Mouse (Mus musculus): ENCODE data around the gene Clec10a. TPM values are rescaled to one million over a fixed set of nuclear protein-coding genes. Genes with fewer than 3 reads are reported as not detected.

Gene Clec10a
- polyA plus RNA-seq, 1 experiment from 2014 or later, result 0.97 TPM

DNA sequence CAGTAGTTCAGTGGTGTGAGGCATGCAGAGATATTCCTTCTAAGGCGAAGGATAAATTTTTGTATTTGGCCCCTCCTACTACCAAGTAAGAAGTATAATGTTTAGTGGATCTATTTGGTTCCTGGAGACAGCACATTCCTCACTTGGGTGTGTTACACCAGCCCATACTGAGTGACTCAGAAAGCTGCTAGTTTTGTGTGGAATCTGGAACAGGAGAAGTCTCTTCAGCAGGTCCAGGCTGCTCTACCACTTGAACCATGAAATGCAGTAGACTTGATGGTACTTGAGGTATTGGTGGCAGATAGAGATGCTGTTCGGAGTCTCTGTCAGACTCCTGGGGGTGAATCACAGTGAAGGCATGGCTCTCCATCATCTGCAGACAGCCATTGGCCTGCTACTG is 54.7 kb downstream of the Clec10a start:
- Histone ChIP-seq H3K4me3 (ENCODE audit: low read depth, low read length) (no peak overlapping the region), H3K4me2 (ENCODE audit: low read length) (no peak overlapping the region), H3K4me1 (ENCODE audit: control insufficient read depth, insufficient read depth, low read length) (peaks cover 13% of the 10 kb centered on the region), H3K9ac (ENCODE audit: low read length) (no peak overlapping the region), H3K9me3 (replicated peaks; ENCODE audit: control insufficient read depth, low read length) (no peaks in the 10 kb centered on the region), H3K27me3 (replicated peaks; ENCODE audit: control insufficient read depth, insufficient read depth, low read length) (peaks cover 30% of the 10 kb centered on the region), H3K36me3 (ENCODE audit: control insufficient read depth, insufficient read depth, low read length) (peaks cover under 1% of the 10 kb centered on the region; the same call in 1 of the 2 replicates), H3K27ac (ENCODE audit: low read depth, low read length) (no peak overlapping the region)
- no peak for ATAC-seq
- no peak for DNase-seq (ENCODE audit: low spot score)
- WGBS, result 90% methylated on average over 2 of the region's 2 CpGs

- Histone ChIP-seq H3K27ac (ENCODE audit: low read depth, low read length) (no peak overlapping the region), H3K4me3 (ENCODE audit: low read depth, low read length) (no peak overlapping the region), H3K9me3 (replicated peaks; ENCODE audit: control insufficient read depth, low read length) (no peaks in the 10 kb centered on the region), H3K36me3 (ENCODE audit: control insufficient read depth, insufficient read depth, low read length) (peaks cover 11% of the 10 kb centered on the region), H3K4me2 (ENCODE audit: low read length) (no peak overlapping the region), H3K27me3 (replicated peaks; ENCODE audit: control insufficient read depth, insufficient read depth, low read length) (peaks cover 39% of the 10 kb centered on the region), H3K9ac (ENCODE audit: low read length) (no peak overlapping the region), H3K4me1 (ENCODE audit: control insufficient read depth, insufficient read depth, low read length) (peaks cover 13% of the 10 kb centered on the region)
- DNase-seq (ENCODE audit: low spot score), result no peak
- no peak for ATAC-seq
- WGBS, result 71% methylated on average over 6 of the region's 6 CpGs
Observed at GRCm38 (mm10) chr11:70211972-70212371, 56.0 kb downstream of the Clec10a start.

DNA sequence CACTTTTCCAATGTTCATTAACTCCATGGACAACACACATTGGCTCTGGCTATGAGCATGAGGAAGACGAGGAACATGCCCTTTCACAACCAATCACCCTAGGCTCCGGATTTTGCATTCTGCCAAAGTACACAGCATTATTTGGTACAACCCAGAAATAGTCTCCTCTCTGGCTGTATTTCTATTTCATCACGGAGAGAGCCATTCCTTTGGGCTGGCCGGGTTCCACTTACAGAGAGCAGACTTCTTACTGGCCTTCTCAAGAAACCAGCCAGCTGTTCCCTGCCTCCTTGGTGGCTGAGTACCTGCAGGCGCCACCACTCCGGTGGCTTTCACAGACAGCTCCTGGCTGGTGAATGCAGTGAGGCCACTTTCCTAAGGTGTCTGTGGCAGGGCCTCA is 56.4 kb downstream of the Clec10a start, which contains the start of gene Slc16a11:
Gene Slc16a11, plus strand, starts transcription at position 330 of the 400 bp plus-strand sequence.
- Histone ChIP-seq H3K27ac (ENCODE audit: low read depth, low read length) (no peak within 1 kb of the TSS), H3K27me3 (replicated peaks; ENCODE audit: control insufficient read depth, insufficient read depth, low read length) (peaks cover 39% of the 10 kb centered on the region), H3K4me2 (ENCODE audit: low read length) (peak within 1 kb of the TSS; percentile 55), H3K36me3 (ENCODE audit: control insufficient read depth, insufficient read depth, low read length) (peaks cover 16% of the 10 kb centered on the region), H3K4me1 (ENCODE audit: control insufficient read depth, insufficient read depth, low read length) (peaks cover 13% of the 10 kb centered on the region), H3K4me3 (ENCODE audit: low read depth, low read length) (no peak within 1 kb of the TSS), H3K9me3 (replicated peaks; ENCODE audit: control insufficient read depth, low read length) (no peaks in the 10 kb centered on the region), H3K9ac (ENCODE audit: low read length) (no peak within 1 kb of the TSS; the same call in 1 of the 2 replicates)
- DNase-seq (ENCODE audit: low spot score), result no peak
- no peak for ATAC-seq
- 58% methylated on average over 6 of the region's 6 CpGs for WGBS

- WGBS, result 7% methylated on average over 9 of the region's 9 CpGs
- peaks cover 39% of the 10 kb centered on the region for H3K27me3 ChIP-seq (replicated peaks; ENCODE audit: control insufficient read depth, insufficient read depth, low read length)
- DNase-seq (ENCODE audit: low spot score) (peak; percentile 85), ATAC-seq (no peak)
- H3K4me3 ChIP-seq (ENCODE audit: low read depth, low read length), result no peak overlapping the region
- H3K9me3 ChIP-seq (replicated peaks; ENCODE audit: control insufficient read depth, low read length), result no peaks in the 10 kb centered on the region
- no peak overlapping the region for H3K27ac ChIP-seq (ENCODE audit: low read depth, low read length)
- peaks cover 14% of the 10 kb centered on the region for H3K4me1 ChIP-seq (ENCODE audit: control insufficient read depth, insufficient read depth, low read length)
- no peak overlapping the region for H3K4me2 ChIP-seq (ENCODE audit: low read length)
- peaks cover 18% of the 10 kb centered on the region for H3K36me3 ChIP-seq (ENCODE audit: control insufficient read depth, insufficient read depth, low read length)
- H3K9ac ChIP-seq (ENCODE audit: low read length), result no peak overlapping the region
Observed at GRCm38 (mm10) chr11:70212896-70213295, 56.9 kb downstream of the Clec10a start.

DNA sequence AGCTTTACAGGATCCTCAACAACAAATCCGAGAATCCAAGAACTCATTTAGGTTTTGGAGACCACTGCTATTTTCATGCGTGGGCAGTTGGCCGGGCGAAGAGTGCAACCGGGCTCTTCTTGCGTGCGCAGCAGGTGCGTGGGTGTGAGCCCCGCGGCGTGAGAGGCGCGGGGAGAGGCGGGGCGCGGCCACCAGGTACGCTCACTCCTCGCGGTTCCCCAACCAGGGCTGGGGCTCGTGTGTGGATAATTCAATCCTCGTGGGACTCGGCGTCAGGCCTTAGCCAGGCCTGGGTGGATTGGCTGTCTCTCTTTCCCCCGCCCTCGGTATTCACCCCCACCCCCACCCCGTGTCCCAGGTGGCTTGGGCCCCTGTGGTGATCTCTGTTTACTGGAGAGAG is 57.7 kb downstream of the Clec10a start:
- ATAC-seq, result peak; percentile 32; the same call in 1 of the 2 replicates
- Histone ChIP-seq H3K9me3 (replicated peaks; ENCODE audit: control insufficient read depth, low read length) (no peaks in the 10 kb centered on the region), H3K27ac (ENCODE audit: low read depth, low read length) (no peak overlapping the region), H3K27me3 (replicated peaks; ENCODE audit: control insufficient read depth, insufficient read depth, low read length) (peaks cover 39% of the 10 kb centered on the region), H3K4me2 (ENCODE audit: low read length) (peak overlapping the region; percentile 55), H3K4me3 (ENCODE audit: low read depth, low read length) (peak overlapping the region; percentile 24), H3K9ac (ENCODE audit: low read length) (peak overlapping the region; percentile 52), H3K36me3 (ENCODE audit: control insufficient read depth, insufficient read depth, low read length) (peaks cover 18% of the 10 kb centered on the region), H3K4me1 (ENCODE audit: control insufficient read depth, insufficient read depth, low read length) (peaks cover 18% of the 10 kb centered on the region)
- WGBS, result 6% methylated on average over 25 of the region's 26 CpGs
- no peak for DNase-seq (ENCODE audit: low spot score)

GRCm38 (mm10) chr11:70214191-70214855 is 58.3 kb downstream of the Clec10a start:
- Histone ChIP-seq H3K4me2 (ENCODE audit: low read length) (peak overlapping the region; percentile 55), H3K27ac (ENCODE audit: low read depth, low read length) (no peak overlapping the region), H3K4me1 (ENCODE audit: control insufficient read depth, insufficient read depth, low read length) (peaks cover 24% of the 10 kb centered on the region), H3K9ac (ENCODE audit: low read length) (peak overlapping the region; percentile 52), H3K9me3 (replicated peaks; ENCODE audit: control insufficient read depth, low read length) (no peaks in the 10 kb centered on the region), H3K27me3 (replicated peaks; ENCODE audit: control insufficient read depth, insufficient read depth, low read length) (peaks cover 39% of the 10 kb centered on the region), H3K36me3 (ENCODE audit: control insufficient read depth, insufficient read depth, low read length) (peaks cover 18% of the 10 kb centered on the region), H3K4me3 (ENCODE audit: low read depth, low read length) (peak overlapping the region; percentile 24)
- peak; percentile 43; the same call in 1 of the 2 replicates for ATAC-seq
- DNase-seq (ENCODE audit: low spot score), result no peak
- WGBS, result 1% methylated on average over 46 of the region's 46 CpGs

GRCm38 (mm10) chr11:70214856-70215209 is 58.8 kb downstream of the Clec10a start:
- DNase-seq (ENCODE audit: low spot score) (no peak), ATAC-seq (no peak)
- no peaks in the 10 kb centered on the region for H3K9me3 ChIP-seq (replicated peaks; ENCODE audit: control insufficient read depth, low read length)
- no peak overlapping the region for H3K9ac ChIP-seq (ENCODE audit: low read length)
- H3K4me2 ChIP-seq (ENCODE audit: low read length), result no peak overlapping the region; the same call in 1 of the 2 replicates
- peaks cover 39% of the 10 kb centered on the region for H3K27me3 ChIP-seq (replicated peaks; ENCODE audit: control insufficient read depth, insufficient read depth, low read length)
- H3K27ac ChIP-seq (ENCODE audit: low read depth, low read length), result no peak overlapping the region
- H3K4me3 ChIP-seq (ENCODE audit: low read depth, low read length), result no peak overlapping the region
- WGBS, result 2% methylated on average over 18 of the region's 18 CpGs
- peaks cover 28% of the 10 kb centered on the region for H3K4me1 ChIP-seq (ENCODE audit: control insufficient read depth, insufficient read depth, low read length)
- peaks cover 18% of the 10 kb centered on the region for H3K36me3 ChIP-seq (ENCODE audit: control insufficient read depth, insufficient read depth, low read length)

DNA sequence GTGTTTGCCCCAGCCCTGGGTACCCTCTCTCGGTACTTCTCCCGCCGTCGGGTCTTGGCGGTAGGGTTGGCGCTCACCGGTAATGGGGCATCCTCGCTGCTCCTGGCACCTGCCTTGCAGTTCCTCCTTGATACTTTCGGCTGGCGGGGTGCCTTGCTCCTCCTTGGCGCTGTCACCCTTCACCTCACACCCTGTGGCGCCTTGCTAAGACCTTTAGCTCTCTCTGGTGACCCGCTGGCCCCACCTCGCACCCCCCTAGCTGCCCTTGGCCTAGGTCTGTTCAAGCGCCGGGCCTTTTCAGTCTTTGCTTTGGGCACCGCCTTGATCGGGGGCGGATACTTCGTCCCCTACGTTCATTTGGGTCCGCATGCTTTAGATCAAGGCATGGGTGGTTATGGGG is 59.3 kb downstream of the Clec10a start:
- ATAC-seq (no peak), DNase-seq (ENCODE audit: low spot score) (no peak)
- Histone ChIP-seq H3K9me3 (replicated peaks; ENCODE audit: control insufficient read depth, low read length) (no peaks in the 10 kb centered on the region), H3K9ac (ENCODE audit: low read length) (peak overlapping the region; percentile 17; the same call in 1 of the 2 replicates), H3K36me3 (ENCODE audit: control insufficient read depth, insufficient read depth, low read length) (peaks cover 18% of the 10 kb centered on the region), H3K4me1 (ENCODE audit: control insufficient read depth, insufficient read depth, low read length) (peaks cover 28% of the 10 kb centered on the region), H3K27me3 (replicated peaks; ENCODE audit: control insufficient read depth, insufficient read depth, low read length) (peaks cover 39% of the 10 kb centered on the region), H3K4me2 (ENCODE audit: low read length) (no peak overlapping the region), H3K27ac (ENCODE audit: low read depth, low read length) (no peak overlapping the region), H3K4me3 (ENCODE audit: low read depth, low read length) (no peak overlapping the region)
- WGBS, result 11% methylated on average over 22 of the region's 22 CpGs

DNA sequence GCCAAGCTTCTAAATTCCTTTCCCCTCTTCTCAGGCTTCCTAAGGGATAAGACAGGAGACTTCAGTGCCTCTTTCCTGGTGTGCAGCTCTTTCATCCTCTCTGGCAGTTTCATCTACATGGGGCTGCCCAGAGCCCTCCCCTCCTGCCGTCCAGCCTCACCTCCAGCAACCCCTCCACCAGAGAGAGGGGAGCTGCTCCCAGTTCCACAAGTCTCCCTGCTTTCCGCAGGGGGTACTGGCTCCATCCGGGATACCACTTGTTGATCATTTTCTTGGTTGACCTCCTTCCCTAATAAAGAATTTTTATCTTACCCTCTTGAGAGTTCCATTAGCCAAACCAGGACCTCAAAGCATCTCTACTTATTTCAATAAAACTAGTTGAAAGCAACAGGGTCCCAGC is 60.1 kb downstream of the Clec10a start:
- Histone ChIP-seq H3K27ac (ENCODE audit: low read depth, low read length) (no peak overlapping the region), H3K9ac (ENCODE audit: low read length) (no peak overlapping the region), H3K4me2 (ENCODE audit: low read length) (no peak overlapping the region), H3K4me3 (ENCODE audit: low read depth, low read length) (no peak overlapping the region), H3K36me3 (ENCODE audit: control insufficient read depth, insufficient read depth, low read length) (peaks cover 18% of the 10 kb centered on the region), H3K4me1 (ENCODE audit: control insufficient read depth, insufficient read depth, low read length) (peaks cover 28% of the 10 kb centered on the region), H3K9me3 (replicated peaks; ENCODE audit: control insufficient read depth, low read length) (no peaks in the 10 kb centered on the region), H3K27me3 (replicated peaks; ENCODE audit: control insufficient read depth, insufficient read depth, low read length) (peaks cover 39% of the 10 kb centered on the region)
- DNase-seq (ENCODE audit: low spot score) (no peak), ATAC-seq (no peak)
- 54% methylated on average over 3 of the region's 3 CpGs for WGBS

Measured in forebrain, embryonic 14.5 days (tissue).